Mouse (Mus musculus) kidney, adult 9 months (tissue): ENCODE measurements around the gene Rpl6.
"Not testable (repeated sequence)": the region's sequence is repeated elsewhere in the genome, so short reads cannot be mapped to it uniquely, and the experiment has no call there.

Experiments
- DNase-seq: peaks from one replicate; pipeline ENCODE4 v3.0.0; 2022

The Rpl6 gene

DNA sequence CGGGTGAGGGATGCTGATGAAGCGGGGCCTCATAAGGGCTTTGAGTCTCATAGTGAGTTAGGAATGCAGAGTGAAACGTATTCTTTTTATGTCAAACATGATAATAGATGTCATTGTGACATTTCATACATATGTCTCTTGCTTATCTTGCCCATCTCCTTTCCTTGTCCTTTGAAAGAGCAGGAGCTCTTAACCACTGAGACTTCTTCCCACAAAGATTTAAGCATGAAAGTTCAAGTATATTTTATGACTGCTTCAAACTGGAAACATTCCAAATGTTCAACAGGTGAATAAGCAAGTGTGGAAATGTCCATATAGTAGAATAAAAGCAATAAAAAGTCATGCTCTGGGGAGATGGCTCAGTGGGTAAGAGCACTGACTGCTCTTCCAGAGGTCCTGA is 22.1 kb downstream of the Rpl6 start:
- no peak for DNase-seq

DNA sequence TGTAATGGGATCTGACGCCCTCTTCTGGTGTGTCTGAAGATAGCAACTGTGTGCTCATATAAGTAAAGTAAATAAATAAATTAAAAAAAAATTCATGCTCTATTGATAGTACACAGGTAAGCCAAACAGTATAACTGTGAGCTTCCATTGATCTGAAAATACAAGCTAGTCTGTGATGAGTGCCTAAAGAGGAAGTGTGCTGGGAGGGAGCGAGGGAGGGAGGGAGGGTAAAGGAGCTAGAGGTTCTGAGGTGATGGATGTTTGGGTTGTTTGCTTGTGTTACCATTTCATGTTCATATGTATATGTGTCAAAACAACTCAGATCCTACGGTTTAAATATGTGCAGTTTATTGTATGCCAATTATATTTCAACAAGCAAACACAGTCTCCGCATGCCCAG is 22.6 kb downstream of the Rpl6 start:
- DNase-seq = no peak

DNA sequence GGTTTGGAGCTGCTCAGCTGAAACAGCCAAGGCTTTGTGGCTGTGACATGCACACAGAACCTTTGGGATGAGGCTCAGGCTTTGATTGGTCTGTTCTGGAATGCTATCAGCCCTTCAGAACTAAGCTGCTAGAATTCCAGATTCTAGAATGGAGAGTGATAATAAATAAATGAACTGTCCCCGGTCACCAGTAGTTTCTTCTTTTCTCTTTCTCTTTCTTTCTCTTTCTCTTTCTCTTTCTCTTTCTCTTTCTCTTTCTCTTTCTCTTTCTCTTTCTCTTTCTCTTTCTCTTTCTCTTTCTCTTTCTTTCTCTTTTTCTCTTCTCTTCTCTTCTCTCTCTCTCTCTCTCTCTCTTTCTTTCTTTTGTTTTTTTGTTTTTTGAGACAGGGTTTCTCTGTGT is 23.0 kb downstream of the Rpl6 start:
- not testable (repeated sequence) for DNase-seq

DNA sequence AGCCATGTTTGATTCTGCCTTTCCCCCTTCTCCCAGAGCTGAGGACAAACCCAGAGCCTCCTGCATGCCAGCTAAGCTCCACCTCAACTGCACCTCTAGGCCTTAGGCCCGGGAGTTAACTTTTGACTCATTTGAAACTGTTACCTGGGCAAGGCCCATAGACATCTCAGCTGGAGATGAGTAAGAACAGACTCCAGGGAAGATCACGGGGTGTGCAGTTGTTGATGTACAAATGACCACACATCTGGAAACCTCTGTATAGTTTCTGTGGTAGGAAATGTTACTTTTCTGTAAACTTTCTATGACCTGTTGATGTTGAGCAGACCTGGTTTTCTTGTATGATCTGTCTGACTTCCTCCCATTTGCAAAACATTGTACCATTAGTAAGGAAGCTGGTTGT is 24.9 kb downstream of the Rpl6 start:
- DNase-seq = no peak

DNA sequence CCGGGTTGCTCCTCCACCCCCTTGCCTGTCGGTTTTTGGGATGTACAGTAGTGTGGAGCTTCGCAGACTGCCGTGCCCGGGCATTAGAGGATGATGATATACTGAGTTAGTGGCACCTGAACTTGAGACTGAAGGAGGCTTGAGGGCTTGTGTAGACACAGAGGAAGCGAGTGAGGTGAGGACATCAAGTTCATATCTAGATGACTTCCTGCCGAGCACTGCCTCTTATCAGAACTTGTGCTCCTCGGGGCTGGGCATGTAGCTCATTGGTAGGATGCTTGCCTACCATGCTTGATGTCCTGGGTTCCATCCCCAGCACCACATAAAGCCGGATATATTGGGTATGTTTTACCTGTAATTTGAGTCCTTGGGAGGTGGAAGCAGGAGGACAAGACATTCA is 26.5 kb downstream of the Rpl6 start:
- DNase-seq = no peak

DNA sequence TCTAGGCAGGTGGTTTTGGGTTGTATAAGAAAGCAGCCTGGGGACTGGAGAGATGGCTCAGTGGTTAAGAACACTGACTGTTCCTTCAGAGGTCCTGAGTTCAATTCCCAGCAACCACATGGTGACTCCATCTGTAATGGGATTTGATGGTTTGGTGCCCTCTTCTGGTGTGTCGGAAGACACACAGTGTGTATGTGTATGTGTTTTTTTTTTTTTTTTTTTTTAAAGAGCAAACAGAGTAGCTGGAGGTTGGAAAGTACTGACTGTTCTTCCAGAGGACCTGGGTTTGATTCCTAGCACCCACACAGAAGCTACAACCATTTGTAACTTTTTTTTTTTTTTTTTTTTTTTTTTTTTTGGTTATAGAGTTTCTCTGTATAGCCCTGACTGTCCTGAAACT is 28.5 kb downstream of the Rpl6 start:
- no peak for DNase-seq

DNA sequence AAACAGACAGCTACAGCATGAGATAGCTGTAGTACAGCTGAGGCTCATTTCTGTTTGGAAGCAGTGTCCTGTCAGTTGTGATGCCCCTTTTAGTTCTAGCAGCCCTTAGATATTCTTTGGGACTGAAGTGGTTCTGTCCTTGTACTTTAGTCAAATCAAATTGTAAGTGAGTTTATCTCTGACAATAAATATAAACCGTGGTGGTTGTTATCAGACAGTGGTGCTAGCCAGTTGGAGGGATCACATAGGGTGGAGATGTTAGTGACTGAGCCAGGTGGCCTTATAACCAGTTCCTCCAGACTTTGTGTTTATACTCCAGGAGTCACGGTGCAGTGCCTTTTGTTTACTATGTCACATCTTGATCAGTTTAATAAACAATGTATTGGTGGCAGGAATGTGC is 29.4 kb downstream of the Rpl6 start:
- no peak for DNase-seq

DNA sequence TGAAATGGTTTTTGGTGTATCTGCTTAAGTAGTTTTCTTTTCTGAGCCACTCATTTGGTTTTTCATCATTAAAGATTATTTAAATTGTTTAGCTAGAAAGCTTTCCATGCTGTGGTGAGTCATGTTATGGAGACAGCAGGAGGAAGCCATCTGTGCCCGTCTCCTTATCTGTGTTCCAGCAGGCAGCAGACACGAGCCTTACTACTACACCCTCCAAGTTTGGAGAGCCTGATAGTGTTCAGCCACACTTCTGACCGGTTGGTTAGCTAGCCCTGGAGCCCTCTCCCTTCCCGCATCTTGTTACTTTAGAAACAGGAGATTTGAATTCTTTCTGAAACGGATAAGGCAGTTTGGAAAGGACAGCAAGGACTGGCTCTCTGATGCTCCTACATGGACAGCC is 31.9 kb downstream of the Rpl6 start:
- no peak for DNase-seq

DNA sequence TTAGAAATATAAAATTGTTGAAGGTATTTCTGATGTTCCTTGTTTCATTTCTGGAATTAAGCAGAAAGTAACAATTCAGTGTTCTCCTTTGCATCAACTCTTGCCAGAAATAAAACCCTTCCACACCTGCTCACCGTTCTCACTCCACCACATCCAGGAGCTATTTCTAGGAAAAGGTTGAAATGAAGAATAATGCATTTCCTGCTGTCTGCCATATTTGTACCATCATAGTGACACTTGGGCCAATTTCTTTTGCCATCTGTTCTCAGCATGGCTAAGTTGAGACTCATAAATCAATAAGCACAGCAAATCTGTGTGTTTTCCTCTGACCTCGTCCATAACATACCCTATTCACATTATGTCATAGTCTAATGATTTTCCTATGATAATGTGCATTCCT is 33.9 kb downstream of the Rpl6 start:
- DNase-seq = no peak

DNA sequence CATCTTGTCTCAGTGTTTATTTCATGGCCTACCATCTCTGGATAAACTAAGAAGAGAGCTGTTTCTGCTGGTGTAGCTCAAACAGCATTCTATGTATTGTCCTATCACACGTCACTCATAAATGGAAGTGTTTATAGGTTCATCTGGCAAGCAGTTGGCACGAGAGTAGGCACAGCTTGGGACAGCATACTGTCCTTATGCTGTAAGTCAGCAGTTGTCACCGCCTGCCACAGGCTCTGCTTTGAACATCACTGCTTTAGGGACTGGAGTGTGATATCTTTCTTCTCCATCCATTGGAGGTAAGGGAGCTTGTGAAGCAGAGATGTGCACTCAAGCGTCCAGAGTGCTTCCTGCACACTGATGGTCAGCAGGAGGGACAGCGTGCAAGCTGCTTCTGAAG is 35.6 kb downstream of the Rpl6 start:
- DNase-seq = no peak

DNA sequence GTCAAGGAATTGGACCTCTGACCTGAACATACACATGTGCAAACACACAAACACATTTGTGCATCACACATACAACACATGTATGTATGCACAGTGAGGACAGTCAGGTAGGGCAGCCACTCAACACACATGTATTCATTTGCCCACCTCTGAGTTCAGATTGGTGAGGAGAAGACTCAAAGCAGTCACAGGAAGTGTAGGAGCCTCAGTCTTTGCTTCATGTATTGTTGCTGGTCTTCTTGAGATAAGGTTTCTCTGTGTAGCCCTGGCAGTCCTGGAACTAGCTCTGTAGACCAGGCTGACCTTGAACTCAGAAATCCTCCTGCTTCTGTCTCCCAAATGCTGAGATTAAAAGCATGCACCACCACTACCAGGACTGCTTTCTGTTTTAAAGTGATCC is 36.9 kb downstream of the Rpl6 start:
- DNase-seq = no peak

DNA sequence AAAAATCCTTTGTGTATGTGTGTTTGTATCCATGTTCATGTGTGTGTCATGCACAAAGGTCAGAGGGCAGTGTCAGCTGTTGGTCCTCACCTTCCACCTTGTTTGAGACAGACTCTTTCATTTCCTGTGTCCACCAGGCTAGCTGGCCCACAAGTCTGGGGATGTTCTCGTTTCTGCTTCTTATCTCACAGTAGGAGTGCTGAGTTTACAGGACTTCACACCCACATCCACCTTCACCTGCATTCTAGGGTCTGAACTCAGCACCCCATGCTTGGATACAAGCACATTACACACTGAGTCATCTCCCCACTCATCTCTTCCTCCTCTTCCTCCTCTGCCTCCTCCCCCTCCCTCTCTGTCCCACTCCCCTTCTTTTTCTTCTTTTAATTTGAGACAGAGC is 38.0 kb downstream of the Rpl6 start:
- DNase-seq = no peak

DNA sequence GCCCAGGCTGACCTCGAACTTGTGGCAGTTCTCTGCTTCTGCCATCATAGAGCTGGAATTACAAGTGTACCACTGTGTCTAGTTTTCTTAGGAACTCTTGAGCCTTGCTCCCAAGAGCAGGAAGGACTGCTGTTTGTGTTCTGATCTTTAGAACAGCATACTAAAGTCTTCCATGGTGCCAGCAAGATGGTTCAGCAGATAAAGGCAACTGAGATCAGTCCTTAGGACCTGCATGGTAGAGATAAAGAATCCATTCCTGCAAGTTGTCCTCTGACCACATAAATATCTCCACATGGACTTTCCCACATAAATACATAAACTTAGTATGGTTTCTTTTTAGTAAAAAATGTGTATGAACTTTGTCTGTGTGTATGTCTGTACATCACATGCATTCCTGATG is 38.4 kb downstream of the Rpl6 start:
- DNase-seq = no peak

DNA sequence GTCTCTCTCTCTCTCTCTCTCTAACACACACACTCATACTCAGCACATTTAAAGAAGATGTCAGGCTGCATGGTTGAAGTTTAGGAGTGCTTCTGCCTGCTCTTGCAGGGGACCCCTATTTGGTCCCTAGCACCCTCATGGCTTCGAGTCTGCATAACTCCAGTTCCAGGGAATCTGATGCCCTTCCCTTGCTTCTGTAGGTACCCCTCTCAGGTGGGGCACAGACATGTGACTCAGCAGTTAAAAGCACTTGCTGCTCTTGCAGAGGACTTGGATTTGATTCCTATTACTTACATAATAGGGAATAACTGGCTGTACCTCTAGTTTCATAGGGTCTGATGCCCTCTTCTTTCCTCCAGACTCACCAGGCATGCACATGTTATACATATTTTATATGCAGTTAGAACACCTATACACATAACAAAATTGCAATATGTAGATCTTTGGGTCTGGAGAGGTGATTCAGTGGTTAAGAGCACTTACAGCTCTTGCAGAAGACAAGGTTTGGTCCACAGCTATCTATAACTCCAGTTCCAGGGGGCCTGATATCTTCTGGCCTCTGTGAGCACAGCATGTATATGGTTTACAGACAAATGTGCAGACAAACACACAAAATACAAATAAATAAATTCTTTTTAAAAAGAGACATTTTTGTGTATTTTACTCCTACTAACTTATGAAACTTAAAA is 39.5 kb downstream of the Rpl6 start:
- DNase-seq = no peak

DNA sequence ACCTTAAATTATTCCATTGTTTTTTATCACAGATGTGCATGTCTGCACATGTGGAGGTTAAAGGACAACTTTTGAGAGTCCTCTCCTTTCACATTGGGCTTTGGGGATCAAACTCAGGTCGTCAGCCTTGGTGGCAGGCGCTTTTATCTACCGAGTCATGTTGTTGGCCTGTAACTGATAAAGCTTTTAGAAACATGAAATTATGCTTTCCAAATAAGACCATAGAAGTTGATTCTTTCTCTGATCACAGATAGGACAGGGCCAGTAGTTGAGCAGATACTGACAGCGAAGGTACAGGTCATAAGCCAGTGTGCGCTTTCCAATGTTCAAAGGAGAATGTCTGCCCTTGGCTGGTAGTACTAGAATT is 40.1 kb downstream of the Rpl6 start:
- no peak for DNase-seq

DNA sequence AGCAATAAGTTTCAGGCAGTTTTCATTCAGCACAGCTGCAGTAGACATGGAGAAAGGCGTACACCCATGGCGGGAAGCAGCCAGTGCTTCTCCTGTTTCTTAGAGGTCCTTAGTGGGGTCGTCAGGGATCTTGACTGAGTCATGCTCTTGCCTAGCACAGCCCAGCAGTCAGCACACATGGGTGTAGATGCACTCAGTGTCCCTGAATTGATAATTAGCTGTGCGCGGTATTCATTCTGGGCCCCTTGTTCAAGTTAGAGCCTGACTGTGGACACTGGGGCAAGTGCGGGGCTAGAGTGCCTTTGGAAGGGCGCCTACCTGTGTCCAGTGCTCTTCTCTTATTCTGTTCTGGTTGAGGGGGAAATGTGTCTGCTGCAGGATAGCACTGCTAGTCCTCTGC is 40.9 kb downstream of the Rpl6 start:
- no peak for DNase-seq

DNA sequence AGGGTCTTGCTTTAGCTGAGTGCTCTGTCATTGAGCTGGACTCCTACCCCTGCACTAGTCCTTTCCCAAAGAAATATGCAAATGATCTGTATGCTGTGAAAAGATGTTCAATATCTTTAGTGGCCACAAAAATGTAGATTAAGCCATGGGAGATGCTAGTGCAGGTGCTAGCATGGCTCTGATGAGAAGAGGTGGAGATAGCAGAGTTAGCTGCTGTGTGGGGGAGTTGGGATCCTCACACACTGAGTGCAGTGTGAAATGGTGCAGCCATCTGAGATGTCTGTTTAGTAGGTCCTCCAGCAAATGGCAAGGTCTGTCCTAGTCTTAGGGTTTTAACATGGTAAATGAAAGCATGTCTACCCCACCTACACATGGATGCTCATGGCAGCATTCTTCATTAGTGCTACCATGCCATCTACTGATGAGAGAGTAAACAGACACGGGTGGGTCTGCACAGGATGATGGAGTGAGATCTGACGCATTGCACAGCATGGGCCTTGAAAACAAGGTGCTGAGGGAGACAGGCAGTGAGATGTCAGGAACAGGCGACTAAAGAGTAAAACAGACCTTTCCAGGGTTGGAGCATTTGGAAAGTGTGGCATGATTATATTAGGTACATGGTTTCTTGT is 44.6 kb downstream of the Rpl6 start:
- no peak for DNase-seq

DNA sequence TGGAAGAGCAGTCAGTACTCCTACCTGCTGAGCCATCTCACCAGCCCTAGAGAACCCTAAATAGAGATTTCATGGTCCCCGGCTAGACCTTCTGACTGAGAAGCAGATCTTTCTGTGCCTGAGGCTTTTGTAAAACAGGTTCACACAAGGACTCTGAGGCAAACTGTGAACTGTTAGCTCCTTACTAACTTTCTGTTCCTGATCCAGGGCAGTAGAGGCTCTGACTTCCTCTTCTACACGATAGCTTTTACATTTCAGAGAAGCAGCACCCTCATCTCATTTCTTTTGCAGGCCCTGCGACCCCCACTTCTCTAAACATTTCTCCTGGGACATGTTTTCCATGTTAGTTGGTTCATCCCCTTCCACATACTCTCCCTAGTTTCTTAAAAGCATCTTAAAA is 45.4 kb downstream of the Rpl6 start:
- no peak for DNase-seq

DNA sequence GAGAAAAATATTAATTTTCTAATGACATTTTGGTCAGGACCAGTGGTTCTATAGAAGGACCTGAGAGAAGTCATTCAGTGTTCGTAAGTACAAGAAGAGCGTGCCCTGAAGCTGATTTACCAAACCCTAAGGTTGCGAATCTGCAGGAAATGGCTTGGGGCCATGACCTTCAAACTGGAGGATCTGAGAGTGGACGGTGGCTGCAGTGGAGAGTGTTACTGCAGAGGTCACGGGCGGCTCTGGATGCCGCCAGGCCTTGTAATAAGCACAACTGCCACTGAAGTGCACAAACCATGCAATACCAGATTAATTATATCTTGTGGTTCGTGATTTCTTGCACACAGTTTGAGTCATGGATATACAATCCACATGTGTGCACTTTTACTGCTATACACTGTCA is 47.5 kb downstream of the Rpl6 start:
- peak; percentile 45 for DNase-seq

DNA sequence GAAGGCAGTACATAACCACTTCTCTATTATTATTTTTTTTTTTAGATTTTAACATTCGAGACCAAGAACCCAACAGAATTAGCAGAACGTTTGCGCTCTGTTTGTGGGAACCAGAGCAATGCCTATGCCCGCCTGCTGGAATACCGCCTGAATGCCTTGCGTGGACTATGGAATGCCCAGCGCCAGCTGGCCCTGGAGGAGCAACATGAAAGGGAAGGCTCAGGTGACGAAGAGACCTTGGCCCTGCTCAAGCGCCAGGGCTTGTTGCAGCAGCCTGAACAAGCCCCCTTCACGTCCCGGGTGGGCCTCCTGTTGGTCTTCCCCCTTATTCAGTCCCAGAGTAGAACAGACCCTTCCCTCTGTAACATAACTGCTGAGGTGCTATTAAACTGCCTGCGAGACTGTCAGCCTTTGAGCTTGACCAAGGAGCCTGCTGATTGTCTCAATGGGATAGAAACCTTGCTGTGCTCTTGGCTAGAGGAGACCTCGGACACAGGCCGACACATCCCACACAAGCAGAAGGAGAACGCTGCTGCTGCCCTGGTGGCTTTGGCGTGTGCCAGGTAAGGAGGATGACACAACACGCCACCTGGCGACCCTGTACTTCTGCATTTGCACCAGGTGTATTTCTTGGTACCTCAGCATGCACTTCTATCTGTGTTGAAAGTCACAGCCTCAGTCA is 49.7 kb downstream of the Rpl6 start:
- no peak for DNase-seq

DNA sequence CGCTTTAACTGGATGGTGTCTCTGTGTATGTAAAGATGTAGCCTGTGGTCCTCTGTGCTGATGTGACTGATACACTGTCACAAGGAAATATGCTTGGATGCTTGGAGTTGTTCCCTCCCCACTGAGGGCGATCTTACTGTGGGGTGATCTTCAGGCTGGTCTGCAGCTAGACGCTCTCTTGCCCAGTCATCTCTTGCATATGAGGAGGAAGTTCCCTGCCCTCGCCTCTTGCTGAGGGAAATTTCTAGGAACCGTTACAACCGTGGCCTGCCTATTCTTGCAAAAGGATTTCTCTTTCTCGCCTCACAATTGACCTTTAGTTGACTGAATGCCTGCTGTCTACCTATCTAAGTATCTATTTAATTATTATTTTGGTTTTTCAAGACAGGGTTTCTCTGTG is 50.7 kb downstream of the Rpl6 start:
- no peak for DNase-seq
